Comparison of ENCODE assay signal across 8 mouse cellular contexts in genomic region chr5:21672812-21673635, GRCm38 (mm10). TPM values are rescaled to one million over a fixed set of nuclear protein-coding genes. Genes with fewer than 3 reads are reported as not detected.
DNase-seq lines count a peak whose midpoint lies in the region; ATAC-seq lines count a peak whose summit lies in the region.

No protein-coding gene starts in this region.

- WGBS in kidney, embryonic 15.5 days, result 36% methylated on average over 23 of the region's 23 CpGs
- 30% methylated on average over 23 of the region's 23 CpGs for WGBS in lung, embryonic 15.5 days

- H3K9ac ChIP-seq in kidney, embryonic 15.5 days, result no peak overlapping the region
- H3K9ac ChIP-seq in lung, embryonic 15.5 days, result no peak overlapping the region

- no peaks in the 10 kb centered on the region for H3K9me3 ChIP-seq in kidney, embryonic 15.5 days (replicated peaks)
- H3K9me3 ChIP-seq in lung, embryonic 15.5 days, result no peaks in the 10 kb centered on the region

- DNase-seq in kidney, adult 18-20 months, result no peak
- DNase-seq in ZHBTc4 (ENCODE audit: low read depth, low spot score), result peak; percentile 74
- DNase-seq in thymus, postnatal 25 days, result peak; percentile 54
- no peak for DNase-seq in gastrocnemius, adult 18-20 months (ENCODE audit: low spot score)
- no peak for DNase-seq in adrenal gland, adult 18-20 months (ENCODE audit: low spot score in 2 of 2)

- H3K4me3 ChIP-seq in kidney, embryonic 15.5 days (replicated peaks), result peak overlapping the region; percentile 12; the same call in 1 of the 2 replicates
- peak overlapping the region; percentile 24 for H3K4me3 ChIP-seq in lung, embryonic 15.5 days

- ATAC-seq in kidney, embryonic 15.5 days (replicated peaks; ENCODE audit: low FRiP score), result peak; percentile 82
- peak; percentile 56 to 64; a peak in 2 of 4 replicates for ATAC-seq in hematopoietic stem cell, adult 5-6 weeks (replicated peaks in 1 of 2; ENCODE audit: insufficient read depth in 1 of 2, low FRiP score in 2 of 2, low TSS enrichment in 1 of 2, low read depth in 1 of 2, poor library complexity in 2 of 2, severe bottlenecking in 2 of 2)
- peak; percentile 27; the same call in 1 of the 2 replicates for ATAC-seq in lung, embryonic 15.5 days (ENCODE audit: borderline replicate concordance, extremely low read depth, low FRiP score, low TSS enrichment)

- H3K4me1 ChIP-seq in kidney, embryonic 15.5 days, result peaks cover 30% of the 10 kb centered on the region
- peaks cover 5% of the 10 kb centered on the region; the same call in 1 of the 2 replicates for H3K4me1 ChIP-seq in lung, embryonic 15.5 days

- H3K27me3 ChIP-seq in kidney, embryonic 15.5 days, result no peaks in the 10 kb centered on the region
- H3K27me3 ChIP-seq in lung, embryonic 15.5 days, result no peaks in the 10 kb centered on the region

- H3K36me3 ChIP-seq in kidney, embryonic 15.5 days, result peaks cover 22% of the 10 kb centered on the region; the same call in 1 of the 2 replicates
- H3K36me3 ChIP-seq in lung, embryonic 15.5 days, result peaks cover 5% of the 10 kb centered on the region; the same call in 1 of the 2 replicates

- H3K4me2 ChIP-seq in kidney, embryonic 15.5 days, result peak overlapping the region; percentile 47
- H3K4me2 ChIP-seq in lung, embryonic 15.5 days, result peak overlapping the region; percentile 51

- H3K27ac ChIP-seq in kidney, embryonic 15.5 days, result peak overlapping the region; percentile 75
- no peak overlapping the region for H3K27ac ChIP-seq in lung, embryonic 15.5 days

RNA-seq across cellular contexts. Expression of gene Armc10, which starts 27.4 kb away (rescaled TPM):
- polyA plus RNA-seq in kidney, embryonic 15.5 days (2015; fragmentation: Nextera tagmentation; extraction: Ambion mirVana), result 50.8 and 52.5 TPM in 2 replicates
- 77.6 and 103 TPM in 2 replicates for total RNA-seq in hematopoietic stem cell, adult 5-6 weeks (2017)
- 41.8 and 42.8 TPM in 2 replicates for polyA plus RNA-seq in lung, embryonic 15.5 days (2015; fragmentation: Nextera tagmentation; extraction: Ambion mirVana)
- 1 to 10 TPM; 4.4 to 4.7 TPM for total RNA-seq in gastrocnemius, adult 18-20 months (2021)
- total RNA-seq in adrenal gland, adult 18-20 months (2021), result 10 to 100 TPM; 11.8 to 17.0 TPM

RNA-seq across cellular contexts. Expression of gene Fbxl13, which starts 27.6 kb away (rescaled TPM):
- polyA plus RNA-seq in kidney, embryonic 15.5 days (2015; fragmentation: Nextera tagmentation; extraction: Ambion mirVana), result 0.22 and 0.42 TPM in 2 replicates
- 0.56 TPM in 1 of 2 replicates, not detected in the other for total RNA-seq in hematopoietic stem cell, adult 5-6 weeks (2017)
- 0.72 and 0.91 TPM in 2 replicates for polyA plus RNA-seq in lung, embryonic 15.5 days (2015; fragmentation: Nextera tagmentation; extraction: Ambion mirVana)
- not detected for total RNA-seq in gastrocnemius, adult 18-20 months (2021)
- total RNA-seq in adrenal gland, adult 18-20 months (2021), result under 1 TPM in 1 of 2 experiments, not detected in 1; 0.20 TPM

RNA-seq across cellular contexts. Expression of gene Napepld, which starts 28.2 kb away (rescaled TPM):
- polyA plus RNA-seq in kidney, embryonic 15.5 days (2015; fragmentation: Nextera tagmentation; extraction: Ambion mirVana), result 6.0 and 7.6 TPM in 2 replicates
- 1.6 TPM in 2 replicates for total RNA-seq in hematopoietic stem cell, adult 5-6 weeks (2017)
- 4.0 and 4.9 TPM in 2 replicates for polyA plus RNA-seq in lung, embryonic 15.5 days (2015; fragmentation: Nextera tagmentation; extraction: Ambion mirVana)
- 10 to 100 TPM in 1 of 2 experiments, 1 to 10 TPM in 1; 8.8 to 11.5 TPM for total RNA-seq in gastrocnemius, adult 18-20 months (2021)
- total RNA-seq in adrenal gland, adult 18-20 months (2021), result 10 to 100 TPM in 1 of 2 experiments, 1 to 10 TPM in 1; 9.8 to 26.2 TPM

Comparison
In these comparisons a context has a peak if more than half of its experiments do, and no peak if none do; other contexts are left out.
1. ATAC-seq: peak in every context shown above with its lines; median percentile 82 in kidney, embryonic 15.5 days; 60 in hematopoietic stem cell, adult 5-6 weeks; 27 in lung, embryonic 15.5 days.
2. DNase-seq: peak in ZHBTc4 (single experiment) and thymus, postnatal 25 days (single experiment); none in kidney, adult 18-20 months (single experiment), gastrocnemius, adult 18-20 months (single experiment) and adrenal gland, adult 18-20 months (0 of 2).